Mouse (Mus musculus) liver, postnatal 0 days (tissue): Measurements from ENCODE around the gene Pth1r.

Experiments
- CTCF ChIP-seq: sonication (generic); IDR thresholded peaks from 2 replicates; pipeline ENCODE4 v1.5.1; 2016; ENCODE audit warnings: antibody characterized with exemption, low read depth
- EP300 ChIP-seq: IDR thresholded peaks from 2 replicates; pipeline ENCODE4 v1.6.1; 2016; ENCODE audit warnings: antibody characterized with exemption, low read depth, mild to moderate bottlenecking

- TF ChIP-seq EP300 = no peak
- TF ChIP-seq CTCF = no peak
Measured at GRCm38 (mm10) chr9:110746961-110747360, at the start of gene Pth1r.
